Mouse (Mus musculus): ENCODE data around the gene Hprt. TPM values are rescaled to one million over a fixed set of nuclear protein-coding genes. Genes with fewer than 3 reads are reported as not detected.

The Hprt gene
- polyA plus RNA-seq, 1 experiment = 63.6 TPM

DNA sequence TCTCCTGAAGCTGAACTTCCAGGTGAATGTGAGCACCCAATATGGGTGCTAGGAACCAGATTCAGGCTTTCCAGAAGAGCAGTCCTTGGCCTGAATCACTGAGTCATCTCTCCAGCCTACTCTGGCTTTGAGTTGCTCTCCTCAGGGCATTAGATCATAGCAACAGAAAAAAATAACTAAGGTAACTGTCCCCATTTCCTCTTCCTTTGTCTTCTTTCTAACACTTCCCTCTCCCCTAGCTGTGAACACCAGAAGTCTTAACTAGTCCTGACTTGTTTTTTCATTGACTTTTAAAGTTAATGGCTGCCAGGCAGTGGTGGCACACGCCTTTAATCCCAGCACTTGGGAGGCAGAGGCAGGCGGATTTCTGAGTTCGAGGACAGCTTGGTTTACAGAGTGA is 76.5 kb downstream of the Hprt start:
- Histone ChIP-seq H3K36me3 (ENCODE audit: control insufficient read depth, insufficient read depth) (no peaks in the 10 kb centered on the region), H3K79me2 (ENCODE audit: control insufficient read depth, insufficient read depth) (no peaks in the 10 kb centered on the region), H3K27me3 (ENCODE audit: control insufficient read depth, insufficient read depth, insufficient read length) (no peaks in the 10 kb centered on the region), H3K4me3 (no peak overlapping the region), H3K4me2 (ENCODE audit: low read depth) (no peak overlapping the region), H3ac (ENCODE audit: control insufficient read depth, insufficient read length) (no peak overlapping the region)
- TF ChIP-seq TCF12 (IDR thresholded peaks at IDR 0.05; ENCODE audit: insufficient read depth, poor library complexity, severe bottlenecking) (no peak), REST (IDR thresholded peaks at IDR 0.05; ENCODE audit: insufficient read depth, insufficient read length) (no peak), E2F4 (IDR thresholded peaks at IDR 0.05; ENCODE audit: insufficient read depth) (no peak), MYOD1 (IDR thresholded peaks at IDR 0.05; ENCODE audit: control insufficient read depth in 1 of 3, insufficient read length in 2 of 3, low read depth in 2 of 3) (no peak)

Other genes with a start within 250 kb of the Hprt start
- not detected for gene Ccdc160, start 196.9 kb upstream of the Hprt start, polyA plus RNA-seq (2012; fragmentation: generic; extraction: Trizol)
- 4.2 TPM for gene Phf6, start 75.9 kb upstream of the Hprt start, polyA plus RNA-seq (2012; fragmentation: generic; extraction: Trizol)